Mouse (Mus musculus): Measurements from ENCODE around the gene Mbl2.
"Not testable (repeated sequence)": the region's sequence is repeated elsewhere in the genome, so short reads cannot be mapped to it uniquely, and the experiment has no call there.

- not testable (repeated sequence) for TF ChIP-seq POLR2A (IDR thresholded peaks at IDR 0.05; ENCODE audit: control insufficient read depth, low read depth, low read length); CTCF (IDR thresholded peaks at IDR 0.05; ENCODE audit: control insufficient read depth, insufficient read depth, insufficient replicate concordance, low read depth, low read length)
Observed at GRCm38 (mm10) chr19:30215736-30216135, 17.0 kb upstream of the Mbl2 start.

Data from testis, adult 2 months (tissue).